Mouse (Mus musculus): ENCODE data around the gene Vdr.
A peak's percentile ranks its signal among the peaks of the same experiment; 100 is the strongest.

Vdr gene

DNA sequence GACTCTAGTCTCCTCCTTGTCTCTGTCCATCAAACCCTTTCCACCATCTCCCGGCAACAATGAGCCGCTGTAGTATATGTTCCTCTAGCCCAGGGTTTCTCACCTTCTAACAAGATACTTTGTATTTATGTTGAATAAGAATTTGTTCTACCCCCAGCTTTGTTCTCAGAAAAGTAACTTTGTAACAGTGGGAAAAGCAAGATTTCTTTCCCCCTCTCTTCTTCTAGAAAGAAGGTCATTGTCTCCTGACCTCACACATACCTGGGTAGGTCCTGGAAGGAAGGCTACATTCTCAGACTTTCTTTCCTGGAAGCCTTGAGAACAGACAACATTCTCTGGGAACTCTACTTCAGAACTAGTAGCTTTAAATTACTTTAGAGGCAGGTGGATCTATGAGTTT lies at the start of gene Vdr:
Gene Vdr (minus strand): TSS at position 101 of the 400 bp plus-strand sequence.
- no peak for DNase-seq (ENCODE audit: low spot score in 2 of 2)

DNA sequence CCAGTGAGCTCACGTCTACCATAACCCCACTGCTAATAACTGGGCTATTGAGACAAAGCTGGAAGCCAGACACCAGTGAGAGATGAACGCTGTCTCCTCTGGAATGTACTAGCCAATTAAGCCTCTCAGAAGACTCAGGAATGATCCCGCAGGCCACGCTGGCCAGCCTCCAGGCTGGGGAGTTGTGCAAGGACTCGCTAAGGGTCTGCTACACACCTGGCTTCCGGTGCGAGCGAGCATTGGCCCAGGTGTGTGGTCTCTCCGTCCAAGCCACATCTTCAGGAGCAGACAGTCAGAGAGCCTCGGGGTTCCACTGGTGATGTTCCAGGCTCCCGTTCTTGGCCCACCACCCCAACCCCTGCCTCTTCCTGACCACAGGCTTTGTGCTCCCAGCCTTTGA lies 46.0 kb upstream of the Vdr start:
- DNase-seq (ENCODE audit: low spot score in 2 of 2) = no peak

DNA sequence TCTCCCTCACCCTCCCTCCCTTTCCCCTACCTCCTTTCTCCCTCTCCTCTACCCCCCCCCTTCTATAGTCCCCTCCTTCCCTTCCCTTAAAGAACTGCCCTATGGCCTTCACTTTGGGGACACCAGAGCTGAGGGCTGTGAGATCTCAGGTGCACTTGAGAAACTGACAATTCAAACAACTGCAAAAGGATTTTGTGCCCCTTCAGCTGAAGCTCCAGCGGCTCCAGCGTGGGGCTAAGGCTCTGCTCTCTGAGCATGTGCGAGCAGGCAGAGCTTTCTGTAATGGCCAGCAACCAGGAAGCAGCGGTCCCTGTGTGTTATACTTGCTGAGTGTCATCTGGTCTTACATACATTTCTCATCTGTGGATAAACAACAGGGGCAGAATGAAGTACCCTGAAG lies 45.3 kb upstream of the Vdr start:
- DNase-seq (ENCODE audit: low spot score in 2 of 2) = no peak

DNA sequence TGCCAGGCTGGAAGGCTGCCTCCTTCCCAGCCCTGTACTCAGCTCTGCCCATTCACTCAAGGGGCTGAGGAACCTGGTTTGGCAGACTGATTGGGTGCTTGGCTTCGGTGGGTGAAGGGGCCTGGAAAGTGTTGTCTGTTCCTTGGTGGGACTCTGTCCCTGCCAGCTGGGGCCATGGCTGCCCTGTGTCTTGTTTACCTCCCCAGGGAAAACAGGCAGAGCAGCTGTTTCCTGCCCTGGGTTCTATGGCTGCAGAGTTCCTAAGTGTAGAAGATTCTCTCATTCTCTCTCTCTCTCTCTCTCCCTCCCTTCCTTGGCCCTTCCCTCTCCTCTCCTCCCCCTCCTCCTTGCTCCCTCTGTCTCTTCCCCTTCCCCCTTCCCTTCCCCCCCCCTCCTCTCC lies 44.9 kb upstream of the Vdr start:
- no peak for DNase-seq (ENCODE audit: low spot score in 2 of 2)

DNA sequence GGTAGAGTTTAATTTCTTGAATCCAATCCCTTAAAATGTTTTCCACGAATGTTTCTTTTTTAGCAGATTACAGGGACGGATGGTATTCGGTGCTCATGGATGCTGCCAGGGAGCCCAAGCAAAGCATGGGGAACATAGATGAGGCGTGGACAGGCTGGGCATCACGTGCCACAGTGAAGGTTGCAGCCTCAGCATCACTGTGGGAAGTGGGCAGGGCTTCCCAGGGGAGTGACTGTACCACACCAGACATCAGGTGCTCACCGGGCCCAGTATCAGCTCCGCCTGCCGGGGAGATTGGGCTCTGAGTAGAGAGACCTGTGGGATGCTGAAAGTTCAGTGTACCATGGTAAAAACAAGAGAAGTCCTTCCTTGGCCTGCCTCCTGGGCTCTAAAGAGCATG lies 44.2 kb upstream of the Vdr start:
- DNase-seq (ENCODE audit: low spot score in 2 of 2) = no peak

DNA sequence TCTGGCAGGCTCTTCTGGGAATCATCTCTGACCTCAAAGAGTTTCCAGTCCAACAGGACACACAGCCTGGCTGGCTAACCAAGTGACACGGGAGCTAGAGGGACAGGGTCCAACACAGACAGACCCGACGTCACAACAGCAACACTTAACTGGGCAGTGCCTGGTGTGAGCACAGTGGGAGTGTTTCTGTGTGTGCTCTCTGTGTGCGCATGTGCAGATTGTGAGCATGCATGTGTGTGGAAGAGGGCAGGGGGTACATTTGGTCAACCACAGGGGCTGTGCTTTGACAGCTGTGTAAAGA lies 42.4 kb upstream of the Vdr start:
- no peak for DNase-seq (ENCODE audit: low spot score in 2 of 2)

DNA sequence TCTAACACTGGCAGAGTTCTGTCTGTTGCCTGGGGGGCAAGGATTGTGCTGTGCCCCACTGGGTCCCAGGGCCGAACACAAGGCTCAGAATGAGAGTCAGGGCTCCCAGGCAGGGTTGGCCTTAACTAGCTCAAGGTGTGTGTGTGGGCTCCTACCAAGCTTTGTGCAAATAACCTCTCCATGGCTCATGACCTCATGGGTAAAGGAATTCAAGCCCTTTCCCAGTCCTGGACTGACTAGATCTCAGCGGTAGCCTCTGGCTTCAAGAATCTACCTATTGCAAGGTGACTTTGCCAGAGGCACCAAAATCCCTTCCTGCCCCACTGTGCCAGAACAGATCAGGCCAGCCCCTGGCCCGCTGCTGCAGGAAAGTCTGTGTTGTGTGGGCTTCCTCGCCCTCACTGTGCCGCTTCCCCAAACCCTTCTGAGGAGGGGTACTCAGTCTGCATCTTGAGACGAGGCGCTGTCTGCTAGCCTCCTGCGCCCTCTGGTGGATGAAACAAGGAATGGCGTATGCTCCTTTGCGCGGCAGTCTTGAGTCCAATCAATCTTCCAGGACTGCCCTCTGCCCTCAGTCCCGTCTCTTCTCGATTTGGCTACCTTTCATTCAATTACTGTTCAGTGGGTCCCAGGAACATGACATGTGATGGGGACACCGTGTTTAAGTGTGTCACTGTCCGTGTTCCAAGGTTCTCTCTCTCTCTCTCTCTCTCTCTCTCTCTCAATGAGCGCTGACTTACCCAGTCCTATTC lies 41.9 kb upstream of the Vdr start:
- DNase-seq (ENCODE audit: low spot score in 2 of 2) = peak in 1 of 2 experiments; percentile 44

DNA sequence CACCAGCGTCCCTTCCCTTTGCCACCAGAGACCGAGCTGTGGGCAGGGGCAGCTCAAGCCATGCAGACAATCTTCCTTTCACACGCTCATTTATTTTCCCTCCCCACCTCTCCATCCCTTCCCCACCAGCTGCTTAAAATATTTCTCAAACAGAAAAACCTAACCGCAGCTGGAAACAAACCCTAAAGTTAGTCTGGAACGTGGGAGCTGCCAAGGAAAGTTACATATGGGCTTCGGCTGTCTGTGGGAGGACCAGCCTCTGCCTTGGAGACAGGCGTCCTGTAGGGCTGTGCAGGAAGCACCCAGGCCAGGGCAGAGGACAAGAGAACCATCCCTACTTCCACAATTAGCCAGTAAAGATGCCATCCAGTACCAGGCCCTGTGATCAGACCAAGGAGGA lies 39.8 kb upstream of the Vdr start:
- no peak for DNase-seq (ENCODE audit: low spot score in 2 of 2)

DNA sequence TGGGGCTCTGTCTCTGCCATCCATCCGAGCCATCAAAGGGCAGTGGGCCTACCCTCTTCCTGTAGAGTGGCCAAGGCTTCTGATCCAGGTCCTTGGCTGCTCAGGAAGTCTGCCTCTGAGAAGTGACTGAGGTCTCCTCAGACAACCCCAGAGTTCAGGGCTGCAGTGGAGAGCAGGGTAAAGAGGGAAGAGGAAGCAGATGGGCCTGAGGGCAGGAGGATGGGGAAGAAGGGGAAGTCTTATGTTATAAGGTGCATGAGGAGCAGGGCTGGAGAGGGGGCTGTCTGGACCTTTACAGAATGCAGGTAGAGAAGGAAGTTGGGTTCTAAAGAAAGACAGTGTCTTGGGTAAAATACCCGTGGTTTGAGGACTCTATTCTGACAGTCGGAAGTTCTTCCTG lies 39.3 kb upstream of the Vdr start:
- DNase-seq (ENCODE audit: low spot score in 2 of 2) = no peak

DNA sequence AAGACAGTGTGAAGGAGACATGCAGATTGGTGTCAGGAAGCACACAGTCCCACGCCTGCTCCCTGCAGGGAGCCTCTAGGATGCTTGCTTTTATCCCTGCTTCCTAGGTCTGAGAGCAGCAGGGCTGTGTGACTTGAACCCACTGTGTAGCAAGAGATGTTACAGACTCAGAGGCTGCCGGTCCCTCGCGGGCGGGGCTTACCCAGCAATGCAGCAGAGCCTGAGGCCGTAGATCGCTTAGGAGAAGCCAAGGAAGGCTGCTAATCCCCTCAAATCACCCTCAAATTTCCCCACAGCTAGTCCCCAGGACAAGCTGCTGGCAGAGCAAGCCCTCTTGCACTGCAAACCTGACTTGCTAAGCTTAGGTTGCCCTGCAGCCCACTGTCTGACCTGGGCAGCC lies 38.3 kb upstream of the Vdr start:
- no peak for DNase-seq (ENCODE audit: low spot score in 2 of 2)

DNA sequence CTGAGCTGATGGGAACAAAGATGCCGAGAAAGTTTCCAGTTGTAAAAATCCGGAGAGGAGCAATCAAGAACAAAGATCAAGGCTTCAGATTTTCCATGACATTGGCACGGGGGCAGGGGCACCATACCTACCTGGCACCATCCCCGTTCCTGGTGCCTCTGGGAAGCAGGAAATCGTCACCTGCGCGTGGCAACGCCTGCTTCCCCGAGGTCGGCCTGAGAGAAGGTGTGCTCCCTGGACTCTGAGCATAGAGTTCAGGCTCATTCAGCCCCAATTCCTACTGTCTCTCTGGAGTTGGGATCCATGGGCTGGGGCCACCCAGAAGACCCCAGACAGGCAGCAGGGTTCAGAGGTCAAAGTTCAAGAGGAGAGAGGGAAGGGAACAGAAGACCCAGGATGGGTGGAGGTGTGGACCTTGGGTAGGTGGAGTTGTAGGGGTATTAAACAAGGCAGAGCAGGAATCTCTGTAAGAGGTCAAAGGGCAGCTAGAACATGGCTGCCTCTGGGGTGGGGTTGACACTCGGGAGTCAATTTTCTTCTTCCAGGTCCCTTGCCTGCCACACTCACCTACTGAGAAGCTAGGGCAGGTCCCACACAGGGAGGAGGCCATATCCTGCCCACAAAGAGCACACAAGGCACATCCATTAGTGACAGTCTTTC lies 35.4 kb upstream of the Vdr start:
- DNase-seq (ENCODE audit: low spot score in 2 of 2) = no peak

DNA sequence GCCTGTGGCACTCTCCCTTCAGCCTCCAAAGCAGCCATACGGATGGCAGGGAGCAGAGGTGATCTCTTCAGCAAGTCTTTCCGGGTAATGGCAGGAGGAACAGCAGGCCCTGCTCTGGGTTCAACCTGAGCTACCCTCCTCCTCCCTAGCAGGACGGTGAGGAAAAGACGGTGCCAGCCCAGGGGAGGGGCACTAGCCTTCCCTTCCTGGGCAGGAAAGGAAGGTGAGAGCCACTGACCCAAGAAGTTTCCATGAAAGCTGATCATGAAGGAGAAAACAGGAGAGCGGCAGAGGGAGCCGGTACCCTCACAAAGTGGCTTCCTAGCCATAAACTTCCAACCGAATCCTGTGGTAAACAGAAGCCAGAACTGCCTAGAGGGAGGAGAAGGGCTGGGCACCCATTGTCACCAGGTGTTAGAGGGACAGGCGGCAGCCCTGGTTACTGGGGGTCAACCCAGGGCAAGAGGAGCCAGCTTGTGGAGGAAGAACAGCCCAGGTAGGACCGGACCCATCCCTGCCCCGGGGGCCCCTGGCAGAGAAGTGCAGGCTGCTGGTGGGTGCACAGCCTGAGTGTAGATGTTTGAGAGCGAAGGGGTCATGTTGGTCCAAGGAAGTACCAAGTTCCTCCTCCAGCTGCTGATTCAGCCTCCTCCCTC lies 34.6 kb upstream of the Vdr start:
- no peak for DNase-seq (ENCODE audit: low spot score in 2 of 2)

DNA sequence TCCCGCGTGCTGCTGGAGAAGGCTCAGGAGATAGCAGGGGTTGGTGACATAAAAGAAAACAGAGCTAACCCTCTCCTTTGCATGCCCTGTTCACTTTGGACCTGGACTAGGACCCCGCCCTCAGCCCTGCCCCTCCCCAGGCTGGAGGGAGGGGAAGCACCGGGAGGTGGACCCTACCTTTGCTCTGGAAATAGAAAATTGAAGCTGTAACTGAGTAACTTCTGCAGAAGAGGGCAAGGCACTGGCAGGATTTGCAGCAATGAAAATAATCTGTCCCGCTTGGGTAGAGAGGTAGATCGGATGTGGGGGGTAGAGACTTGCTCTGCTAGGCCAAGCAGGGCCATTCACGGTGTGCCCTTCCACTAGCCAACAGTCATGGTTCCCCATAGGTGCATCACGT lies 32.9 kb upstream of the Vdr start:
- DNase-seq (ENCODE audit: low spot score in 2 of 2) = no peak

DNA sequence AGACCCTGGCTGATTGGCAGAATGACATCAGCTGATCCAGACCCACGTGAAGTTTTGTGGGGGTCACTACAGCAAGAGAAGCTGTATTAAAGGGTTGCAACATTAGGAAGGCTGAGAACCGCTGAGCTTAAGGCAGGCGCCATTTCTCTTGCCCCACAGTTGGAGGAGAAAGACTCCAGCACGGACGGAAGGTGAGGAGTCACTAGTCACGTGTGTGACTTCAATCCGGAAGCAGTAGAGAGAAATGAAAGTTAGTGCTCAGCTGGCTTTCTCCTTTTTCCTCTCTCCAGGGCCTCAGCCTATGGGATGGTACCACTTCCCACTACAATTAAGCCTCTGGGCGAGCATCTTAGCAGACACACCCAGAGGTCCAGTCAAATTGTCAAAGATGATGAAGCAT lies 32.1 kb upstream of the Vdr start:
- DNase-seq (ENCODE audit: low spot score in 2 of 2) = no peak

DNA sequence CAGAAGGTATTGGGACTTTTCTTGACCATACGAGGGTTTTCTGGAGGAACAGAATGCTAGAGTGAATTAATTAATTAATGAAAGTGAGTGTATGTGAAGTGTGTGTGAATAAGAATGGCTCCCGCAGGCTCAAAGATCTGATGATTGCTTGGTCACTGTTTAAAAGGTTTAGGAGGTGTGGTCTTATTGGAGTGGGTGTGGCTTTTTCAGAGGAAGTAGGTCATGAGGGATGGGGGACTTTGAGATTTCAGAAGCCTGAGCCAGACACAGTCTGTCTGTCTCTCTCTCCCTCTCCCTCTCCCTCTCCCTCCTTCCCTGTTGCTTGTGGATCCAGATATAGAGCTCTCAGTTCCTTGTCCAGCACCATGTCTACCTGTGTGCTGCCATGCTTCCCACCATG lies 30.9 kb upstream of the Vdr start:
- DNase-seq (ENCODE audit: low spot score in 2 of 2) = no peak

DNA sequence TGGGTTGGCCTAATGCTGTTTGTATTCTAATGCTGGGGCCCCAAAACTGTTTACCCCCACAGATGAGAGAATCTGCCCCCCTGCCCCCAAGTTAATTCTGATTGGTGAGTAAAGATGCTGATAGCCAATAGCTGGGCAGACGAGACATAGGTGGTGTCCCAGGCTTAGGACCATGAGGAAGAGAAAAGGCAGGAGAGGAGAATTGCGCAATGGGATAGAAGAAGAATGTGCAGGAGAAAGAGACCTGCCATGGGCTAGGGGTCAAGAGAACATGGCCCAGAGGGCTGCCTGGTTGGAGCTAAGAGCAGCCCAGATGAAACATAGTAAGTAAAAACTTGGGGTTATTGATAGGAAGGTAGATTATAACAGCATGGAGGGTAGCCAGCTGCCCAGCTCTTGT lies 29.7 kb upstream of the Vdr start:
- DNase-seq (ENCODE audit: low spot score in 2 of 2) = no peak

DNA sequence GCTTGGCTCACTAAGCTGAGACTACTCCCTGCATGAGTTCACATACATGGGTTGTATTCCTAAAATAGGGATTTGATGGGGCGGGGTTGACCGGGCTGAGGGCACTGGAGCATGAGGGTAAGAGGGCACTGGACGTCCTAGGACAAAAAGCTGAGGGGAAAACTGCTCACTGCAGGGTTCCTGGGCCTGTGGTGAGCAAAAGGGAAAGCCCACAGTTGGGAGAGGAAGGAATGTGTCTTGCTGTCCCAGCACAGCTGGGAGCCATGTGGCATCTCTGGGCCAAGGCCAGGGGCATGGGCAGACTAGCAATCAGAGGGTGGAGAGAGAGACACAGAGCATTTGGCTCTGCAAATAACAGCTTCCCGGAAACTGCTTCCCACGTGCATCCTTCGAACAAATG lies 28.1 kb upstream of the Vdr start:
- no peak for DNase-seq (ENCODE audit: low spot score in 2 of 2)

DNA sequence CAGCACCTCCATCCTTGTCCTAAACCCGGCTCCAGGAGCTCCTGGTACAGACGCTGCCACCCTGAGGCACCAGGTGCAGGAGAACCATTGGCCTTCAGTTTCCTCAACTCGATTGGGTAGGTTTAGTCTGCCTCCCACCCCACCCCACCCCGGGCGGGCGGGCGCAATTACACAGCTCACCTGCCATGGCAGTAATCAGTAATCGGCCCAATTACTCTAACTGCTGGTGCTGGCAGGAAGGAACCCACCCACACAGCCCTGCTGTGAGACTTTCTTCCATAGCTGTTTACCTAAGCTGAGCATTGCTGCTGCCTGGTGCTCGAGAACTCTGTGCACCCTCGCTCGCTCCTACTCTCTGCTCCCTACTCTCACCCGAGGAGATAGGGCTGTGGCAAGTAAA lies 22.0 kb upstream of the Vdr start:
- DNase-seq (ENCODE audit: low spot score in 2 of 2) = no peak

DNA sequence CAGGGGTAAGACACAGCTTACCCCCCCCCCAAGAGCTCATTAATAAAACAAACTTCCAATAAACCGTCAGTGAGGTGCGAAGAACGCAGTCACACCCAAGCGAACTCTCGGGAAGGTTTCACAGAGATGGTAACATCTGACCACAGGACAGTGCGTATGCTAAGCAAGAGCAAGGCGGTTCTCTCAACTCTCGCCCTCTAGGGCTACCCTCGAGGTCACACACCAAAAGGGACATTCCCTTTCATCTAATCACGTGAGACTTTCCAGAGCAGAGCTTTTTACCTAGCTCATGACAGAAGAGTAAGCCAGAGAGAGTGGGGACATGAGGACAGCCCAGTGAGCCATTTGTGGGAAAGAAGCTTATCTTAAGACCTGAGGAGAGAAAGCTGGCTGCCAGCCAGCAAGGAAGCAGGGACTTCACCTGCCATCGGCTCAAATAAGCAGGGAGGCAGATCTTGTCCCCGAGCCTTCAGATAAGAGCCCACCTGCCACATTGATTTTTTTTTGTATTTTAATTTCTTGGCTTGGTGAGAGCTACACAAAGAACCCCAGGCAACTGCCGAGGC lies 18.9 kb upstream of the Vdr start:
- DNase-seq (ENCODE audit: low spot score in 2 of 2) = no peak

DNA sequence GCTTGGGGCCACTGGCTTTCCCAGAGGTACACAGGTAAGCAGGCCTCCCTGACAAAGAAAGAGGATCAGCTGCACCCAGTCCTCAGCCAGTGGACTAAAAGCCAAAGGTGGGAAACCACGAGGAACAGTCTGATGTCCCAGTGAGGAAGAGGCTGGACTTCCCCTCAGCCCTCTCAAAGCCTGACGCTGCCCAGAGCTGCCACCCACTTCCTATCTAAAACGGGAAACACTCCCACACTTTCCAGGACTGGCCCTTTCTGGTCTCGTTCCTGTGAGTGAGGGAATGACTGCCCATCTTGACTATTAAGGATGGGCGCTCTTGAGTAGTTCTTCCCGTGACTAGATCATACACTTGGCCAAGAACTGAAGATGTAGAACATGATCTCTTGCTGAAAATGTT lies 17.4 kb upstream of the Vdr start:
- DNase-seq (ENCODE audit: low spot score in 2 of 2) = no peak

DNA sequence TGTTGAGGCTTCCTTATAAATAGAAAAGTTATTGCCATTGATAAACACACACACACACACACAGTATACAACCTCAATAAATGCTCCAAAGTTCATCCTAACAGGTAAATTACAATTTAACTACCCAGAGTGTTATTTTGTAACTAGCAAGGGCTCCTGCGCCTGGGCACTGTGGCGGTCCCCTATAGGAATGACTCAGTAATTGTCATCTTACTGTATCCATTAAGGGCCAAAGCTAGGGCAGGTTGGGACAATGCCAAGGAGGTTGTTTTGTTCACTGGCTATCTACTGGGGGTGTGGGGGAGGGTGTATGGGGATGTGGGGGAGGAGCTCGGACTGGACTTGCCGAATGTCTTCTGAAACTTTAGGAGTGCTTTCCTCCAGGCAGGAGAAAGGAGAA lies 16.6 kb upstream of the Vdr start:
- DNase-seq (ENCODE audit: low spot score in 2 of 2) = no peak

DNA sequence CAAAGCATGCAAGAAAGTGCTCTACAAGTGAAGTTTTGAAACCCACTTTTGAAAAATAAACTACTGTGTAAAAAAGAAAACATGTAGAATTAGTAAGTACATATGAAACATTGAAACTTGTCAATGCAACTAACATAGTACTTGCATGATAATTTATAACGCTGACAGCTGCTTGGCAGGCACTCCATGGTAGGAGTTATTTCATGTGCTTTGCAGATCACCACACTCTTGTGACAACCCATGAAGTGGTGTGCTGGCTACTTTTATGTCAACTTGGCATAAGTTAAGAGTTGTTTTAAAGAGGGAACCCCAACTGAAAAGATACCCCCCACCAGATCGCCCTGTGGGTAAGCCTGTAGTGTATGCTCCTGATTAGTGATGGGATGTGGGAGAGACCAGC lies 12.0 kb upstream of the Vdr start:
- no peak for DNase-seq (ENCODE audit: low spot score in 2 of 2)

DNA sequence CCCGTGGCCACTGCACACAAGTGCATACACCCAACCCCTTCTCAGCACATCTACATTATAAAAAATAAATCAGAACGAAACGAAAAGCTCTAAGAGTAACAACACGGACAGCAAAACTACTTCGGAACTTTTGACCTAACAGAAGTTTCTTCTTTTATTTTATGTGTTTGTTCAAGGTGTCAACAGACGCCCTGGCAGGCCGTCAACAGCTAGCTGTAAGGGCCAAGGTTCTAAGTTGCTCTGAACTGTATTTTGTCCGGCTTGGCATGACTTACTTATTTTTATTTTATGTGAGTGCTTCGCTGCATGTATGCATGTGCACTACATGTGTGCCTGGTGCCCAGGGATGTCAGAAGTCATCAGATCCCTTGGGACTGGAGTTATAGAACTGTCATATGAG lies 11.4 kb upstream of the Vdr start:
- no peak for DNase-seq (ENCODE audit: low spot score in 2 of 2)

All from urinary bladder, adult 18-20 months (tissue).